Mouse (Mus musculus): ENCODE results near the gene Comt. TPM values are rescaled to one million over a fixed set of nuclear protein-coding genes. Genes with fewer than 3 reads are reported as not detected.

Gene Comt
- polyA plus RNA-seq, 2 experiments: 82.4 to 84.5 TPM

- TF ChIP-seq POLR2A (IDR thresholded peaks at IDR 0.05; ENCODE audit: borderline replicate concordance, extremely low read depth, insufficient read depth, insufficient read length): no peak
- DNase-seq (ENCODE audit: low spot score): no peak
- ATAC-seq (ENCODE audit: low FRiP score, low read depth): no peak
- no peak overlapping the region for H3K4me3 ChIP-seq (replicated peaks; ENCODE audit: low read length)
- H3K27me3 ChIP-seq (ENCODE audit: control insufficient read depth, insufficient read depth, low read length): no peaks in the 10 kb centered on the region
- 0 out of 2 replicates have a peak overlapping the region, but pooled peaks have one; percentile 16 for H3K9ac ChIP-seq (ENCODE audit: low read depth, low read length, severe bottlenecking)
- no peak overlapping the region for H3K4me2 ChIP-seq (replicated peaks; ENCODE audit: low read depth, low read length, severe bottlenecking)
- H3K36me3 ChIP-seq (ENCODE audit: control insufficient read depth, insufficient read depth, low read length): no peaks in the 10 kb centered on the region
- no peaks in the 10 kb centered on the region for H3K9me3 ChIP-seq (ENCODE audit: control insufficient read depth, low read length)
- H3K4me1 ChIP-seq (ENCODE audit: control insufficient read depth, insufficient read depth, low read length): peaks cover 18% of the 10 kb centered on the region
- no peak overlapping the region for H3K27ac ChIP-seq (replicated peaks; ENCODE audit: low read depth, low read length)
Measured at GRCm38 (mm10) chr16:18447243-18447642, 20.6 kb upstream of the Comt start.

- H3K27ac ChIP-seq (replicated peaks; ENCODE audit: low read depth, low read length): no peak overlapping the region
- peak; percentile 85 for ATAC-seq (ENCODE audit: low FRiP score, low read depth)
- H3K9ac ChIP-seq (ENCODE audit: low read depth, low read length, severe bottlenecking): no peak overlapping the region
- peaks cover 7% of the 10 kb centered on the region; the same call in 1 of the 2 replicates for H3K36me3 ChIP-seq (ENCODE audit: control insufficient read depth, insufficient read depth, low read length)
- DNase-seq (ENCODE audit: low spot score): peak; percentile 94
- H3K9me3 ChIP-seq (ENCODE audit: control insufficient read depth, low read length): no peaks in the 10 kb centered on the region
- no peaks in the 10 kb centered on the region for H3K27me3 ChIP-seq (ENCODE audit: control insufficient read depth, insufficient read depth, low read length)
- no peak overlapping the region for H3K4me3 ChIP-seq (replicated peaks; ENCODE audit: low read length)
- H3K4me1 ChIP-seq (ENCODE audit: control insufficient read depth, insufficient read depth, low read length): peaks cover 9% of the 10 kb centered on the region
- no peak overlapping the region for H3K4me2 ChIP-seq (replicated peaks; ENCODE audit: low read depth, low read length, severe bottlenecking)
- 19% methylated on average over 8 of the region's 8 CpGs for WGBS
- TF ChIP-seq POLR2A (IDR thresholded peaks at IDR 0.05; ENCODE audit: borderline replicate concordance, extremely low read depth, insufficient read depth, insufficient read length): no peak
Measured at GRCm38 (mm10) chr16:18443385-18443841, 16.8 kb upstream of the Comt start.

GRCm38 (mm10) chr16:18436128-18436527, 9.5 kb upstream of the Comt start:
- Histone ChIP-seq H3K9ac (ENCODE audit: low read depth, low read length, severe bottlenecking) (no peak overlapping the region), H3K4me2 (replicated peaks; ENCODE audit: low read depth, low read length, severe bottlenecking) (no peak overlapping the region), H3K27ac (replicated peaks; ENCODE audit: low read depth, low read length) (no peak overlapping the region), H3K9me3 (ENCODE audit: control insufficient read depth, low read length) (no peaks in the 10 kb centered on the region), H3K4me3 (replicated peaks; ENCODE audit: low read length) (no peak overlapping the region), H3K36me3 (ENCODE audit: control insufficient read depth, insufficient read depth, low read length) (peaks cover 3% of the 10 kb centered on the region; the same call in 1 of the 2 replicates), H3K4me1 (ENCODE audit: control insufficient read depth, insufficient read depth, low read length) (no peaks in the 10 kb centered on the region), H3K27me3 (ENCODE audit: control insufficient read depth, insufficient read depth, low read length) (no peaks in the 10 kb centered on the region)
- no peak for TF ChIP-seq POLR2A (IDR thresholded peaks at IDR 0.05; ENCODE audit: borderline replicate concordance, extremely low read depth, insufficient read depth, insufficient read length)
- ATAC-seq (ENCODE audit: low FRiP score, low read depth): no peak
- no peak for DNase-seq (ENCODE audit: low spot score)
- WGBS: 85% methylated on average over 6 of the region's 6 CpGs

- Histone ChIP-seq H3K9me3 (ENCODE audit: control insufficient read depth, low read length) (no peaks in the 10 kb centered on the region), H3K27ac (replicated peaks; ENCODE audit: low read depth, low read length) (no peak overlapping the region), H3K4me3 (replicated peaks; ENCODE audit: low read length) (no peak overlapping the region), H3K4me1 (ENCODE audit: control insufficient read depth, insufficient read depth, low read length) (no peaks in the 10 kb centered on the region), H3K36me3 (ENCODE audit: control insufficient read depth, insufficient read depth, low read length) (peaks cover 3% of the 10 kb centered on the region; the same call in 1 of the 2 replicates), H3K4me2 (replicated peaks; ENCODE audit: low read depth, low read length, severe bottlenecking) (no peak overlapping the region), H3K27me3 (ENCODE audit: control insufficient read depth, insufficient read depth, low read length) (no peaks in the 10 kb centered on the region), H3K9ac (ENCODE audit: low read depth, low read length, severe bottlenecking) (no peak overlapping the region)
- DNase-seq (ENCODE audit: low spot score): no peak
- WGBS: 91% methylated on average over 5 of the region's 5 CpGs
- ATAC-seq (ENCODE audit: low FRiP score, low read depth): no peak
- TF ChIP-seq POLR2A (IDR thresholded peaks at IDR 0.05; ENCODE audit: borderline replicate concordance, extremely low read depth, insufficient read depth, insufficient read length): no peak
Measured at GRCm38 (mm10) chr16:18433341-18433920, 6.8 kb upstream of the Comt start.

- Histone ChIP-seq H3K4me2 (replicated peaks; ENCODE audit: low read depth, low read length, severe bottlenecking) (no peak overlapping the region), H3K4me3 (replicated peaks; ENCODE audit: low read length) (no peak overlapping the region), H3K4me1 (ENCODE audit: control insufficient read depth, insufficient read depth, low read length) (peaks cover 10% of the 10 kb centered on the region), H3K9ac (ENCODE audit: low read depth, low read length, severe bottlenecking) (no peak overlapping the region), H3K9me3 (ENCODE audit: control insufficient read depth, low read length) (no peaks in the 10 kb centered on the region), H3K36me3 (ENCODE audit: control insufficient read depth, insufficient read depth, low read length) (no peaks in the 10 kb centered on the region), H3K27me3 (ENCODE audit: control insufficient read depth, insufficient read depth, low read length) (no peaks in the 10 kb centered on the region), H3K27ac (replicated peaks; ENCODE audit: low read depth, low read length) (no peak overlapping the region)
- 59% methylated on average over 8 of the region's 8 CpGs for WGBS
- ATAC-seq (ENCODE audit: low FRiP score, low read depth) (no peak), DNase-seq (ENCODE audit: low spot score) (no peak)
- TF ChIP-seq POLR2A (IDR thresholded peaks at IDR 0.05; ENCODE audit: borderline replicate concordance, extremely low read depth, insufficient read depth, insufficient read length): no peak
Measured at GRCm38 (mm10) chr16:18430641-18431212, 4.1 kb upstream of the Comt start.

All from limb, embryonic 14.5 days (tissue).